ENCODE assay signal across 8 mouse cellular contexts in the genomic region with DNA sequence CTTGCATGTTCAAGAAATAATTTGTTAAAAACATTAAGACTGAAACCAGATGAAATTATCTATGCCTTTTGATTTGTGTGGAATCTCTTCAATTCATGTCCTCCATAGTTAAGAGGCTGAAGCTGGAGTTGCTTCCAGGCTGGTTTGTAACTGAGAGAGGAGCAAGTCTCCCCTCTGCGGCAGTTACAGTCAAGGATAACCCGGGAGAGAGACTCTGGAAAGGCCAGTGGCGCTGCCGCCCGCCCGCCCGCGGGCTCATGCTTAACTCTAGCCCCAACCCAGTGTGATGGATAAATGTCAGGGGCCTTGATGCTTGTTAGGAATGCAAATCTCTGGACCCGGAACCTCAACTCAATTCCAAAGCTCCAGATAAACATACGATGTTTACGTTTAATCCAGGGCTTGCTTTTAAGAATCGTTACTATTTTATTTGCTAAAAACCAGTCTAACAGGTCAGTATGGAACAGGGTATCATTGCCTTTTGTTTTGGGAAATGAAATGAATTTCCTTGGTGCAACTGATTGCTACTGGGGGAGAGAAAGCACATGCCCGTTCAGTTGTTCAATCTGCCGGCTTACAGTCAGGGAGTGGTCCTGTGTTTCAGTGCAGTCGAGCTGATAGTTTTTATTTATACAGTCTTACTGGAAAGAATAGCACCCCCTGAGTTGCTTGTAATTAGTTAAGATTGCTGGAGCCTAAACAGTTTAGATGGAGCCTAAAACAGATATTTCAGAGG. TPM values are rescaled to one million over a fixed set of nuclear protein-coding genes. Genes with fewer than 3 reads are reported as not detected.
DNase-seq lines count a peak whose midpoint lies in the region; ATAC-seq and TF ChIP-seq lines count a peak whose summit lies in the region.

No protein-coding gene starts in this region.

- H3K27me3 ChIP-seq in hindbrain, embryonic 13.5 days: no peaks in the 10 kb centered on the region

- H3K9ac ChIP-seq in hindbrain, embryonic 13.5 days: peak overlapping the region; percentile 87

- H3K4me2 ChIP-seq in hindbrain, embryonic 13.5 days: peak overlapping the region; percentile 69

- TF ChIP-seq POLR2A in olfactory bulb, adult 2 months (IDR thresholded peaks at IDR 0.05; ENCODE audit: insufficient read depth, low read depth, low read length): no peak

- intact Hi-C loops in left cerebral cortex, postnatal 14 days (cut with DNase I): loop anchor here (5.0 to 10.0 kb wide), 2 partner anchors 72 to 195 kb away; no protein-coding TSS in a partner anchor

- H3K9me3 ChIP-seq in hindbrain, embryonic 13.5 days: no peaks in the 10 kb centered on the region

- peak overlapping the region; percentile 92 for H3K27ac ChIP-seq in hindbrain, embryonic 13.5 days
- H3K27ac ChIP-seq in olfactory bulb, adult 2 months (ENCODE audit: insufficient read depth, low read depth, low read length): peak overlapping the region; percentile 52

- no peaks in the 10 kb centered on the region for H3K36me3 ChIP-seq in hindbrain, embryonic 13.5 days

- H3K4me1 ChIP-seq in hindbrain, embryonic 13.5 days (replicated peaks): peaks cover 50% of the 10 kb centered on the region
- peaks cover 2% of the 10 kb centered on the region for H3K4me1 ChIP-seq in olfactory bulb, adult 2 months (ENCODE audit: control insufficient read depth, insufficient read depth, low read length)

- peak overlapping the region; percentile 73 for H3K4me3 ChIP-seq in hindbrain, embryonic 13.5 days
- H3K4me3 ChIP-seq in olfactory bulb, adult 2 months (ENCODE audit: insufficient read depth, low read depth, low read length): peak overlapping the region; percentile 79

- 0 out of 2 replicates have a peak, but pooled peaks have one; percentile 44 for ATAC-seq in hindbrain, embryonic 13.5 days (ENCODE audit: low FRiP score)

- WGBS in hindbrain, embryonic 13.5 days: 11% methylated on average over 15 of the region's 15 CpGs
- WGBS in olfactory bulb, adult 2 months: 6% methylated on average over 15 of the region's 15 CpGs

- TF ChIP-seq CTCF in olfactory bulb, adult 2 months (IDR thresholded peaks at IDR 0.05; ENCODE audit: insufficient read depth, low read depth, low read length): no peak

- DNase-seq in layer of hippocampus, adult 11-12 months (ENCODE audit: low spot score): peak; percentile 27
- DNase-seq in layer of hippocampus, postnatal 36 days: no peak
- peak; percentile 61 to 65 for DNase-seq in cerebellum, postnatal 10 days
- DNase-seq in adipocyte (ENCODE audit: low spot score): no peak
- DNase-seq in left cerebral cortex, postnatal 14 days (ENCODE audit: low spot score in 2 of 2): no peak
- no peak for DNase-seq in ovary, postnatal 10 days (ENCODE audit: low spot score)

RNA-seq across cellular contexts. Expression of a gene that starts 0.9 kb away (rescaled TPM):
- 100 to 1,000 TPM; 127 to 132 TPM for total RNA-seq in layer of hippocampus, postnatal 36 days (2021)
- 30.9 and 31.3 TPM in 2 replicates for polyA plus RNA-seq in hindbrain, embryonic 13.5 days (2015; fragmentation: Nextera tagmentation; extraction: Ambion mirVana)
- polyA plus RNA-seq in olfactory bulb, adult 2 months (2012; ENCODE audit: insufficient read depth, insufficient read length, low replicate concordance, missing spikeins): not detected in 2 replicates
- total RNA-seq in left cerebral cortex, postnatal 14 days (2021): 100 to 1,000 TPM; 183 to 196 TPM

Comparison
In these comparisons a context has a peak if more than half of its experiments do, and no peak if none do; other contexts are left out.
1. DNase-seq: peak in layer of hippocampus, adult 11-12 months (single experiment) and cerebellum, postnatal 10 days (2 of 2); none in layer of hippocampus, postnatal 36 days (0 of 2), adipocyte (single experiment), left cerebral cortex, postnatal 14 days (0 of 2) and ovary, postnatal 10 days (single experiment).